Mouse (Mus musculus) CH12.LX (cell line): ENCODE measurements around the gene Smim14. TPM values are rescaled to one million over a fixed set of nuclear protein-coding genes. Genes with fewer than 3 reads are reported as not detected.

Source experiments
- DNase-seq: peaks from one replicate; pipeline ENCODE4 v3.0.0-alpha.2; 2013; ENCODE audit errors: extremely low read depth
- H3K27ac ChIP-seq: 2 replicates; pipeline ENCODE4 v1.5.1; 2012; ENCODE audit warnings: low read depth, mild to moderate bottlenecking, control low read depth, moderate library complexity; ENCODE audit not compliant: insufficient read depth
- H3K27me3 ChIP-seq: replicated peaks from 2 replicates; pipeline ENCODE3; 2012; ENCODE audit warnings: inconsistent platforms
- H3K36me3 ChIP-seq, 2 experiments: replicated peaks in 1 of 2; 2 replicates each; pipeline versions ENCODE3 to v1.6.1; 2012; ENCODE audit warnings: inconsistent platforms in 1 of 2, low read length in 1 of 2, mild to moderate bottlenecking in 1 of 2, mixed read lengths in 1 of 2, moderate library complexity in 1 of 2; ENCODE audit not compliant: control insufficient read depth in 1 of 2, insufficient read depth in 1 of 2
- H3K4me1 ChIP-seq, 2 experiments: 2 replicates each; pipeline ENCODE4 v1.6.1; 2012; ENCODE audit warnings: inconsistent platforms in 1 of 2, moderate library complexity in 1 of 2; ENCODE audit not compliant: insufficient read depth in 2 of 2, control insufficient read depth in 1 of 2
- H3K4me2 ChIP-seq: 2 replicates; pipeline ENCODE4 v1.6.1; 2012; ENCODE audit warnings: low read depth, mild to moderate bottlenecking, control low read depth; ENCODE audit not compliant: poor library complexity, insufficient read depth, severe bottlenecking
- H3K4me3 ChIP-seq, 3 experiments: fragments of 150-350 bp in 1 of 3; sonication (generic) in 1 of 3; replicated peaks in 1 of 3; 2 replicates each; pipeline versions ENCODE3 to v1.5.1; 2011 to 2012; ENCODE audit warnings: low read depth in 2 of 3, low read length in 2 of 3, mild to moderate bottlenecking in 2 of 3, moderate library complexity in 2 of 3, control low read depth in 1 of 3, improper control_type of control experiment in 1 of 3, inconsistent platforms in 1 of 3, mixed read lengths in 1 of 3; ENCODE audit not compliant: poor library complexity in 1 of 3
- H3K79me2 ChIP-seq: replicated peaks from 2 replicates; pipeline ENCODE4 v1.6.1; 2012; ENCODE audit warnings: mild to moderate bottlenecking, moderate library complexity; ENCODE audit not compliant: control insufficient read depth, poor library complexity, insufficient read depth, severe bottlenecking; ENCODE audit errors: extremely low read depth
- H3K9ac ChIP-seq: 2 replicates; pipeline ENCODE4 v1.6.1; 2012; ENCODE audit warnings: low read depth, mild to moderate bottlenecking, control low read depth, moderate library complexity; ENCODE audit not compliant: insufficient read depth
- H3K9me3 ChIP-seq: replicated peaks from 2 replicates; pipeline ENCODE3; 2012; ENCODE audit warnings: low read length, inconsistent platforms, mixed read lengths
- BHLHE40 ChIP-seq: IDR thresholded peaks from 2 replicates; pipeline ENCODE4 v1.6.1; 2011; ENCODE audit warnings: mild to moderate bottlenecking, low read depth, low read length, improper control_type of control experiment
- CHD1 ChIP-seq: IDR thresholded peaks from 2 replicates; pipeline ENCODE4 v1.6.1; 2012; ENCODE audit warnings: low read depth, low read length, improper control_type of control experiment, inconsistent platforms
- CHD2 ChIP-seq: IDR thresholded peaks from 2 replicates; pipeline ENCODE4 v1.6.1; 2011; ENCODE audit warnings: low read length, improper control_type of control experiment
- CTCF ChIP-seq, 2 experiments: IDR thresholded peaks in 1 of 2; conservative IDR thresholded peaks in 1 of 2; 2 replicates each; pipeline ENCODE4 v1.5.1; 2011 to 2012; ENCODE audit warnings: low read depth in 2 of 2, low read length in 2 of 2, improper control_type of control experiment in 1 of 2, inconsistent platforms in 1 of 2, mild to moderate bottlenecking in 1 of 2, moderate library complexity in 1 of 2
- E2F4 ChIP-seq: IDR thresholded peaks from 2 replicates; pipeline ENCODE4 v1.6.1; 2011; ENCODE audit warnings: low read depth, low read length, improper control_type of control experiment; ENCODE audit not compliant: insufficient replicate concordance
- ELF1 ChIP-seq: IDR thresholded peaks from 2 replicates; pipeline ENCODE4 v1.6.1; 2014; ENCODE audit warnings: low read depth, mild to moderate bottlenecking, inconsistent platforms, low read length, improper control_type of control experiment
- EP300 ChIP-seq: IDR thresholded peaks from 2 replicates; pipeline ENCODE4 v1.6.1; 2011; ENCODE audit warnings: low read length, improper control_type of control experiment
- GABPA ChIP-seq: IDR thresholded peaks from 2 replicates; pipeline ENCODE4 v1.6.1; 2012; ENCODE audit warnings: low read depth, low read length, improper control_type of control experiment, inconsistent platforms; ENCODE audit not compliant: insufficient replicate concordance
- HCFC1 ChIP-seq: IDR thresholded peaks from 2 replicates; pipeline ENCODE4 v1.6.1; 2012; ENCODE audit warnings: low read depth, mild to moderate bottlenecking, inconsistent platforms, low read length, improper control_type of control experiment
- JUN ChIP-seq: IDR thresholded peaks from 2 replicates; pipeline ENCODE4 v1.6.1; 2011; ENCODE audit warnings: low read depth, mild to moderate bottlenecking, low read length, improper control_type of control experiment, moderate library complexity; ENCODE audit not compliant: insufficient read depth
- JUND ChIP-seq: conservative IDR thresholded peaks from 2 replicates; pipeline ENCODE4 v1.6.1; 2011; ENCODE audit warnings: low read depth, low read length, improper control_type of control experiment
- KAT2A ChIP-seq: IDR thresholded peaks from 2 replicates; pipeline ENCODE4 v1.6.1; 2012; ENCODE audit warnings: low read length, improper control_type of control experiment, inconsistent platforms; ENCODE audit not compliant: insufficient replicate concordance
- MAFK ChIP-seq: IDR thresholded peaks from 2 replicates; pipeline ENCODE4 v1.6.1; 2011; ENCODE audit warnings: low read length, improper control_type of control experiment; ENCODE audit not compliant: insufficient replicate concordance
- MAX ChIP-seq: IDR thresholded peaks from 2 replicates; pipeline ENCODE4 v1.6.1; 2011; ENCODE audit warnings: low read length, improper control_type of control experiment
- MEF2A ChIP-seq: IDR thresholded peaks from 2 replicates; pipeline ENCODE4 v1.6.1; 2014; ENCODE audit warnings: low read depth, mild to moderate bottlenecking, inconsistent platforms, low read length, improper control_type of control experiment, borderline replicate concordance
- MXI1 ChIP-seq: IDR thresholded peaks from 2 replicates; pipeline ENCODE4 v1.6.1; 2011; ENCODE audit warnings: mild to moderate bottlenecking, low read depth, low read length, improper control_type of control experiment
- NELFE ChIP-seq: IDR thresholded peaks from 2 replicates; pipeline ENCODE4 v1.6.1; 2011; ENCODE audit warnings: low read depth, low read length, improper control_type of control experiment
- PAX5 ChIP-seq: IDR thresholded peaks from 2 replicates; pipeline ENCODE4 v1.6.1; 2012; ENCODE audit warnings: low read length, inconsistent platforms, mixed read lengths
- POLR2A ChIP-seq: IDR thresholded peaks from 2 replicates; pipeline ENCODE4 v1.6.1; 2011; ENCODE audit warnings: low read depth, mild to moderate bottlenecking, improper control_type of control experiment, low read length
- POLR2AphosphoS2 ChIP-seq: IDR thresholded peaks from 2 replicates; pipeline ENCODE4 v1.6.1; 2011; ENCODE audit warnings: low read depth, low read length, improper control_type of control experiment
- RCOR1 ChIP-seq: conservative IDR thresholded peaks from 2 replicates; pipeline ENCODE4 v1.6.1; 2012; ENCODE audit warnings: low read depth, mild to moderate bottlenecking, inconsistent platforms, low read length, improper control_type of control experiment
- SIN3A ChIP-seq: IDR thresholded peaks from 2 replicates; pipeline ENCODE4 v1.6.1; 2012; ENCODE audit warnings: low read length, improper control_type of control experiment, inconsistent platforms
- SMC3 ChIP-seq: IDR thresholded peaks from 2 replicates; pipeline ENCODE4 v1.6.1; 2011; ENCODE audit warnings: low read depth, low read length, improper control_type of control experiment
- TCF12 ChIP-seq: IDR thresholded peaks from 2 replicates; pipeline ENCODE4 v1.6.1; 2014; ENCODE audit warnings: low read depth, mild to moderate bottlenecking, inconsistent platforms, low read length, improper control_type of control experiment
- UBTF ChIP-seq: IDR thresholded peaks from 2 replicates; pipeline ENCODE4 v1.6.1; 2012; ENCODE audit warnings: low read depth, mild to moderate bottlenecking, inconsistent platforms, low read length, improper control_type of control experiment, moderate library complexity
- USF1 ChIP-seq: IDR thresholded peaks from 2 replicates; pipeline ENCODE4 v1.6.1; 2014; ENCODE audit warnings: low read depth, mild to moderate bottlenecking, inconsistent platforms, low read length, improper control_type of control experiment
- ZNF384 ChIP-seq: IDR thresholded peaks from 2 replicates; pipeline ENCODE4 v1.6.1; 2012; ENCODE audit warnings: low read depth, low read length, improper control_type of control experiment, inconsistent platforms
- dilution Hi-C: fragments of 300-500 bp; cut with MboI; formaldehyde crosslinking; loops from 2 replicates; pipeline ENCODE4 v1.14.3; 2020; ENCODE audit warnings: low sequenced_read_pairs; ENCODE audit not compliant: extremely low pct_unique_long_range_greater_than_20kb, extremely low pct_ligation_motif_present
- in situ Hi-C: fragments of 300-500 bp; cut with MboI; formaldehyde crosslinking; loops from 3 replicates; pipeline ENCODE4 v1.14.3; 2019; ENCODE audit warnings: low sequenced_read_pairs, low pct_ligation_motif_present, low pct_unique_long_range_greater_than_20kb, mixed read lengths
- polyA plus RNA-seq: library from polyadenylated mRNA; unstranded; fragments of >175 nt; gene quantifications from 2 replicates; pipeline ENCODE4 v1.2.1, GENCODE M21; 2012; ENCODE audit warnings: low read depth; ENCODE audit not compliant: insufficient read length
- total RNA-seq, 2 experiments: library from RNA; depleted of rRNA; stranded (reverse); fragments of 300-350 nt in 1 of 2; fragments of >200 nt in 1 of 2; gene quantifications; 2 replicates each; pipeline ENCODE4 v1.2.3; 2012 to 2014

Smim14 gene
- total and polyA plus RNA-seq, 3 experiments: 11.4 to 50.2 (median 19.7) TPM

- dilution Hi-C loops: no loop called here
- H3K79me2 ChIP-seq: peaks cover 45% of the 10 kb centered on the region
- peaks cover 2% of the 10 kb centered on the region for H3K9me3 ChIP-seq
- no peaks in the 10 kb centered on the region for H3K27me3 ChIP-seq
- no peak for DNase-seq
- TF ChIP-seq POLR2A (no peak), CHD1 (no peak; the same call in none of the 2 replicates), KAT2A (0 out of 2 replicates have a peak, but pooled peaks have one; percentile 9), E2F4 (no peak), PAX5 (no peak), USF1 (no peak), EP300 (no peak), MEF2A (no peak), CHD2 (peak; percentile 51; the same call in 1 of the 2 replicates), ZNF384 (no peak), JUN (no peak), TCF12 (peak; percentile 25; the same call in 1 of the 2 replicates), RCOR1 (no peak), MXI1 (peak; percentile 84), POLR2AphosphoS2 (no peak; the same call in 1 of the 2 replicates), UBTF (peak; percentile 95; the same call in 1 of the 2 replicates), SMC3 (no peak), JUND (no peak), SIN3A (peak; percentile 77; the same call in 1 of the 2 replicates), GABPA (no peak), NELFE (0 out of 2 replicates have a peak, but pooled peaks have one; percentile 7), MAFK (no peak), BHLHE40 (peak; percentile 88), ELF1 (no peak), CTCF (conservative IDR thresholded peaks at IDR 0.05 in 1 of 2, IDR thresholded peaks at IDR 0.05 in 1 of 2; ENCODE audit: low read depth in 2 of 2, low read length in 2 of 2) (no peak), HCFC1 (peak; percentile 58), MAX (peak; percentile 79; the same call in 1 of the 2 replicates)
- TF ChIP-seq, all 38 proteins: peak for 10
- in situ Hi-C loops: no loop called here
- peak overlapping the region; percentile 96 for H3K27ac ChIP-seq
- peak overlapping the region; percentile 87 to 95 (median 95) for H3K4me3 ChIP-seq
- peak overlapping the region; percentile 77 for H3K9ac ChIP-seq
- peaks cover 3 to 5% of the 10 kb centered on the region in 2 experiments for H3K36me3 ChIP-seq
- H3K4me1 ChIP-seq: peaks cover 2 to 32% of the 10 kb centered on the region in 2 experiments; a peak in 3 of 4 replicates
- H3K4me2 ChIP-seq: peak overlapping the region; percentile 89
These were observed 562 bp upstream of the Smim14 start for GRCm38 (mm10) chr5:65537420-65538071.
